Mouse (Mus musculus) hematopoietic stem cell, adult 5-6 weeks (primary cell): ENCODE data around the gene Fam47c. TPM values are rescaled to one million over a fixed set of nuclear protein-coding genes. Genes with fewer than 3 reads are reported as not detected.

Experiments
- ATAC-seq, 2 experiments: fragments of 125-278 bp in 1 of 2; replicated peaks in 1 of 2; 2 replicates each; pipeline ENCODE4 v1.8.0; 2016 to 2017; ENCODE audit warnings: inconsistent platforms in 2 of 2, mild to moderate bottlenecking in 2 of 2, moderate number of reproducible peaks in 2 of 2, low read depth in 1 of 2, moderate TSS enrichment in 1 of 2; ENCODE audit not compliant: low FRiP score in 2 of 2, poor library complexity in 2 of 2, severe bottlenecking in 2 of 2, insufficient read depth in 1 of 2, low TSS enrichment in 1 of 2
- total RNA-seq: library from RNA; stranded (forward); fragments of 172-1452, 232-1000 nt; gene quantifications from 2 replicates; pipeline ENCODE4 v1.2.3, GENCODE M21; 2017

The Fam47c gene
- total RNA-seq: not detected in 2 replicates

DNA sequence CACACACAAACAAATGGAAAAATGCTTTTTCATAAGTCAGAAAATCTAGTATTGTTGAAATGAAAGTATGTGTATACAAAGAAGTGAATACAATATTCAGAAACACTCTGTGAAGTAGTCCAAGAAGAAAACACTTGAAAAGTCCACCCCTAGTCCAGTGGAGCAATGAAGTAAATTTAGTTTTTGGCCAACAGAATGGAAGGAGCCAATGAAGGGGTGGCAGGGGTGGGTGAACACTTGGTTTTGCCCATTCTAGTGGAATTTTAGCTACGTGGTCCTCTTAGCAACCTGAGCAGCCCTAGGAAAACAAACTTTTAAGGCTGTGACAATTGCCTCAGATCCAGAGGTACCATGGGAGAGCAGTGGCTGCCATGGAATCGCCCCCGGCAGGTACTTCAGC lies at the start of gene Fam47c:
Gene Fam47c, plus strand, starts transcription at position 301 of the 400 bp plus-strand sequence.
- no peak for ATAC-seq

GRCm38 (mm10) chrX:78769408-78769807 lies 31.8 kb downstream of the Fam47c start:
- ATAC-seq: no peak

DNA sequence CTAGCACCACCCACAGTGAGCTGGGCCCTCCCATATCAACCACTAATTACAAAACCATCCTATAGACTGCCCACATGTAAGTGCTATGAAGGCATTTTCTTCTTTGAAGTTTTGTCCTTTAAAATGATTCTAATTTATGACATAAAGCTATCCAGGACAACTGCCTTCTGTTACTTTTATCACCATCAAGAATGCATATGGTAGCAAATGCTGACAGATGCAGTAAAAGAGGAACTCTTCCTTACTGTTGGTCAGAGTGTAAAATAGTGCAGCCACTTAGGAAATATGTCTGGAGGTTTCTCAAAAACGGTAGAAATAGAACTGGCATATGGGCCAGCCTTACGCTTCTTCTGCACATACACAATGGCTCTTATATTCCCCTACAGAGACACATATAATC lies 39.5 kb downstream of the Fam47c start:
- no peak for ATAC-seq

Other genes starting within 250 kb of the Fam47c start
- gene Prrg1, start 153.9 kb upstream of the Fam47c start, total RNA-seq: 6.3 and 7.7 TPM in 2 replicates